Mouse (Mus musculus): ENCODE measurements around the gene Lipi.

The Lipi gene

DNA sequence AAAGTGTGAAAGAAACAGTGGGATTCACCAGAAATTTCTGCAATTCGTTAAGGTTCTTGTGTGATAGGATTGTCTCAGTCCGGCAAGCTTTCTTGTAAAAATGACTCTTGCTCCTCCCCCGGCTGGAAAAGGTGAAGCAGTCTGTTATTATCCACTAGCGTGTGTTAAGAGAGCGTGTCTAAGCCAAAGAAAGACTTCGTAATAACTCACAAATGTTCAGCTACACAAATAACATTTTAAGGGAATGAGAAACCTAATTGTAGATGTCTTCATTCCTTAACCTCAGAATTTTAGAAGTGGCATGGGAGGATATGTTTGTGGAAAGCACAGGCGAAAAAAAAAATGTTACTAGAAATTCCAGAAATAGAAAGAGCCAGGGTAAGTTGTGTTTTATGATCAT, at the start of gene Lipi:
Lipi (minus strand) TSS at position 101 of the 400 bp plus-strand sequence.
- DNase-seq (ENCODE audit: low spot score in 2 of 2): no peak

DNA sequence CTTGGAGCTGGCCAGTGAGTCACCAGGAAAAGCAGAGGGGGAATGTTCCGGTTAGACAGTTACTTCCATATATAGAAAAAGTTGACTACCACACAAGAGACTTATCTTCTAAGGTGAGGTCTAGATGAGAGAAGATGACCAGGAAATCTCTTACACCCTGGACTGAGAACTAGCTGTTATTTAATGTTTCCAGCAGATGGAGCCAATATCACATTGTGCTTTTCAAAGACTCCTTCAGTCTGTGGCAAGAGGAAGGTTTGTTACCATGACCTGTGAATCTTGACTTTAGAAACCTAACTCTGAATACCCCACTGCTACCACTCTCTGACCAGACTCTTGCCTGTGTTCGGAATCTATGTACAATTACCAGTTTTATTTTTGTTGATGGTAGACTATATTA, 42.0 kb upstream of the Lipi start:
- no peak for DNase-seq (ENCODE audit: low spot score in 2 of 2)

DNA sequence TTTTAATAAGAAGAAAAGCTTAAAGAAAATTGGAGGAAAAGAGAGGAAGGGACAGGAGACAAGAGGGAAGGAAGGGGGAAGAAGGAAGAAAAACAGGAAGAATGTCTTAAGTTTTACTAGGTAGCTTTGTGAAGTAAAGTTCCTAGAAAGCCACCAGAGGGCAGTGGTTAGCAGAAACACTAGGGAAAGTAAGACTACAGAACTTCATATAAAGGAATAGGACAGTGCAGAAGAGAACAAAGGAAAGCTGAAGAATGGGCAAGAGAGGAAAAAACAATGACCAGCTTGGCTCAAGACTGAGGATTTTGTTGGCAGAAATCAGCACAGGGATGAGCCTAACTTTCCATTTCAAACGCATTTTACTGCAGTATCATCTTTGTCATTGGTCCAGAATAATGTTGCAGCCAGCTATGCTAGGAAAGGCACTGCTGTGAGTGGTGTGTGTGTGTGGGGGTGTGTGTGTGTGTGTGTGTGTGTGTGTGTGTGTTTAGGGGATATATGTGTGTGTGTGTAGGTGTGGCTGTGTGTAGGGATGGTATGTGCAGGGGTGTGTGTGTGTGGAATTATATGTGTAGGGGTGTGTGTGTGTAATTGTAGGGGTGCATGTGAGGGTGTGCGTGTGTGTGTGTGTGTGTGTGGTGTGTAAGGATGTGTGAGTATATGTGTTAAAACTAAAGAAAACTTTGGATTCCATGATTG, 31.9 kb upstream of the Lipi start:
- DNase-seq (ENCODE audit: low spot score in 2 of 2): no peak

DNA sequence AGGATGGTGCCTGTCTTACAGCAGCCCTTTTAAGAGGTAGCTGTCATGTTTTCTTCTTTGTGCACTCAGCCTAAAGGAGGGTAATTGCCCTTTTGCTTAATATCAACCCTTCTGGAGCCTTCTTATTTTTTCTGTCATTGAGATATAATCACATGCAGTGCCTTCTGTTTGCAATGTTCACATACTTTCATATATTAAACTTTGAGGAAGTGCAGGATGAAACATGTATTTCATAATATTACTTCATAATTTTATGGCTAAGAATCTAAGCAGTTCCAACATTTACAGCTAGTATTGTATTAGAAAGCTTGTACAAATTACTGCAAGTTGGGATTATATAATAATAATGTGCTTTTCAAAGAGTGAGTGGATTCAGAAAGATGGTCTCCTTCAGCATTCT, 26.7 kb upstream of the Lipi start:
- DNase-seq (ENCODE audit: low spot score in 2 of 2): no peak

DNA sequence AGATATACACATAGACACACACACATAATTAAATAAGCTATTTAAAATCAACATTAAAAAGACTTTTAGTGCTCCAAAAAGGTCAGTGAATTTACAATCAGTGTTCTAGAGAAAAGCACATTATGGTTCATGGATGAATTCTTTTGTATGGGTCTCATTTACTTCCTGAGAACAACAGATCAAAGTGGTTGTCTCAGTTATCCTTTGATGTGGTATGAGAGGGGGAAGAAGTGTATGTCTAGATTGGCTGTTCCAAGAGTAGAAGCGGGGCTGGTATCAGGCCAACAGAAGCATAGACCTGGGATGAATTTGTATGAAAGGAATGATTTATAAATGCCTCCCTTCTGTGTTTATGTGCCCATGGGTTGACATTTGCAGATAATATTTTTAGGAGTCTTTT, 20.6 kb upstream of the Lipi start:
- DNase-seq (ENCODE audit: low spot score in 2 of 2): no peak

DNA sequence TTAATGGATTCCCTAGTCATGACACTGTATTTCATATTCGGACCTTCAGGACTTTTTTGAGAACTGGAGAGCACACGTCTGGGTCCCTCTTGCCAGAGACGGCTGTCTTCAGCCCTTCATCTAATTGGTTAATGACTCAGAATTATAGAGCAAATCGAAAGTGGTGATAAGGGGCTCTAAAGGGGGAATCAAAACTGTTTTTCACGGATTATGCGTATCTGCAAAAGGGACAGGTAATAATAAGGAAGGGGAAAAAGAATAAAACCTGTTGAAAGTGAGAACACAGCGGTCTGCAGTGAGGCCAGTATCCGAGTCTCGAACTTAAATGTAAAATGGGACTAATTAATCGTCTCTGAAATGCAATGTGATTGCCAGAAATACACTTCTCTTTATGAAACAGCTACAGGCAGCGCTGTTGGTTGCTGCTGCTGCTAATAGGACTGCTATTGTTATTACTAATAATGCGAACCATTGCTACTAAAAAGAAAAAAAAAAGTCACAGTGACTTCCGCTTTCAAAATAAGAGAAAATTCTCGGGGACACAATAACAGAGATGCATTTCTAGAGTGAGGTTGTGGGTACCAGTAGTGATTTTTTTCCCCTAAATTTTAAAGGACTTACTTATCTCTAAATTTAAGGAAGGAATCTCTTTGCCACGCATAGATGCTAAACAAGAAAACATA, 7.8 kb upstream of the Lipi start:
- DNase-seq (ENCODE audit: low spot score in 2 of 2): no peak

DNA sequence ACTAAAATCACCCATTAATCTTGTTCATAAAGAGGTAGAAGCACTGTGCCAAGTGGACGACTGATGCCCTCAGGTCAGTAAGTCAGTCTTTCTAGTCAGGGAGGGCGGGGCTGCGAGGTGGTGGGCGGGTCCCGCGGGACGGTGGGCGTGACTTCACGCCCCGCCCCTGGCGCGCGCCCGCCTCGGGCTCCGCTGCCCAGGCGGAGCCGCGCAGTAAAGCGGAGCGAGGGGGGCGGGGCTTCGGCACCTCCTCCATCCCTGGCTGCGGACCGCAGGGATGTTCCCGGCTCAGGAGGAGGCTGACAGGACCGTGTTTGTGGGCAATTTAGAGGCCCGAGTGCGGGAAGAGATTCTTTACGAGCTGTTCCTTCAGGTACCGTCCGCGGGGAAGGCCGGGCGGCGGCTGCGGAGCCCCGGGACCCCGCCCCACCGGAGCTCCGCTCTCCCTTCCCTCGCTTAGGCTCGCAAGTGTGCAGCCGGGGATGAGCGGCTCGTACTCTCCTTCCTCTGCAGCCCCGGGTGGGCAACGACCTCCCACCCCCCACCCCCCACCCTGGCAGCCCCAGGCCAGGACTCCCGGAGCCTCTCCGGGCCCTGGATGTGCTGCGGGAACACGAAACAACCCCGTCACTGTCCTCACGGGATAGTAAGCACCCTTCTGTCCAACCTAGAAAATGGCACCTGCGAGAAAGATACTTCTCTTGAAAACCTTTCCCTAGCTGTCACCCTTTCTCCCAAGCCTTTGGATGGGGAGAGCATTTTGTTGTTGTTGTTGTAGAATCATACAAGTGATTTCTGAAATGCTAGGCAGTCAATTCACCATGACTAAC, 7.0 kb upstream of the Lipi start, which contains the start of gene Rbm11:
Rbm11 (plus strand) TSS at position 174 of the 830 bp plus-strand sequence.
- peak; percentile 44 to 48 for DNase-seq (ENCODE audit: low spot score in 2 of 2)

DNA sequence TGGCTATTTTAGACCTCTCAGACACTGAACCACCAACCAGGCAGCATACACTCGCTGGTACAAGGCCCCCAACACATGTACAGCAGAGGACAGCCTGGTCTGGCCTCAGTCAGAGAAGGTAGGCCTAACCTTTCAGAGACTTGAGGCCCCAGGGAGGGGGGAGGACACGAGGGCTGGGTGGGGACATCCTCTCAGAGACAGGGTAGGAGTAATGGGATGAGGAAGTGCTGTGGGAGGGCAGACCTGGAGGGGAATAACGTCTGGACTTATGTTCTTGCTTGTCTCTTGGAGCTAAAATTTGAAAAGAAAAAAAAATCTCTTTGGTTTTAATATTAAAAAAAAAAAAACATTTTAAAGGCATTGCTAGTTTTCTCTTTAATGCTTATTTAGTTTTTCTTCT, 605 bp upstream of the Lipi start:
- no peak for DNase-seq (ENCODE audit: low spot score in 2 of 2)

DNA sequence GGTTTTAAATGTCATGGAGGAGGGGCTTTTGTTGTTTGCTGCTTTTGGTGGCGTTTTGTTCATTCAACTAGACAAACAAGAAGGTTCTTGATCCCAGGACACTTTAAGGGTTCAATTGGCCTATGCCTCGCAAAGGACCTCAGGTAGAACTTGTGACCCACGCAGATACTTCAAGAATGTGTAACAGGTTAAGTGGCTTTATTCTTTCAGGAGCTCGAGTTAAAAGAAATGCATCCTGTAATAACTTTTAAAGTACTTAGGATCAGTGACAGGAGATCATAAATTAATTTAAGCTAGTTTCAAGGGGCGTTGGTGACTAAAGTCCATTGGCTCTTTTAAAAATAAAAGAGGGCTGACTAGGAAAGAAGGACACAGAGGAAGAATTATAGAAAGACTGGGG, 3.6 kb downstream of the Lipi start:
- no peak for DNase-seq (ENCODE audit: low spot score in 2 of 2)

DNA sequence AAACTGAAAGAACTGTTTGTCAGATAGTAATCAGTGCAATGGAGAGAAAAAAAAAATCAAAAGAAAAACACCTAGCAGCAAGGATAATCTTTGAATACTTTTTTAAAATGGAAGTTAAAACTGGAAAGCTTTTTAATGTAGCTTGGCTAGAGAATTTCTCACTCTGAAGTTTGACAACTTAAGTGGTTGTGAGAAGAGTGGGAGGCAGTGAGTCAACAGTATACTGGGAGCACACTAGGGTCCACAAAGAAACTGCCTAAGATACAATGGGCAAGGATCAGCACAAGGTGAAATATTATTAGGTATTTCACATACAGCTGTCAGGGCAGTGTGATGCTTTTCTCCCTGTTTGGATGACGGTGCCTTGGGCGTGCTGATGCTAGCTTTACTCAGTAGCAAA, 23.0 kb downstream of the Lipi start:
- DNase-seq (ENCODE audit: low spot score in 2 of 2): no peak

DNA sequence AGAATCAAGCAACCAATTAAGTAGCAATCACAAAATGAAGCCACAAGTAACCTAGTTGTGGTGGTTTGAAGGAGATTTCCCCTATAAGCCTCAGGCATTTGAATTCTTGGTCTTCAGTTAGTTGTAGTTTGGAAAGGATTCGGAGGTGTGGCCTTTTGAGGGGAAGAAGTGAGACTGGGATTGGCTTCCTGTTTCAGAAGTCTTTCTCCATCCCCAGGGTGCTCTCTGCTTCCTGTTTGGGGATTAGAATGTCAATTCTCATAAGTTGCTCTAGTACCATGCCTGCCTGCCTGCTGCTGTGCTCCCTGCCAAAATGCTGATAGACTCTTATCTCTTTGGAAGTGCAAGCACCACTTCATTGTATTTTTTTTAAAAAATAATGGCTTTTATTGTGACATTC, 40.6 kb downstream of the Lipi start:
- no peak for DNase-seq (ENCODE audit: low spot score in 2 of 2)

DNA sequence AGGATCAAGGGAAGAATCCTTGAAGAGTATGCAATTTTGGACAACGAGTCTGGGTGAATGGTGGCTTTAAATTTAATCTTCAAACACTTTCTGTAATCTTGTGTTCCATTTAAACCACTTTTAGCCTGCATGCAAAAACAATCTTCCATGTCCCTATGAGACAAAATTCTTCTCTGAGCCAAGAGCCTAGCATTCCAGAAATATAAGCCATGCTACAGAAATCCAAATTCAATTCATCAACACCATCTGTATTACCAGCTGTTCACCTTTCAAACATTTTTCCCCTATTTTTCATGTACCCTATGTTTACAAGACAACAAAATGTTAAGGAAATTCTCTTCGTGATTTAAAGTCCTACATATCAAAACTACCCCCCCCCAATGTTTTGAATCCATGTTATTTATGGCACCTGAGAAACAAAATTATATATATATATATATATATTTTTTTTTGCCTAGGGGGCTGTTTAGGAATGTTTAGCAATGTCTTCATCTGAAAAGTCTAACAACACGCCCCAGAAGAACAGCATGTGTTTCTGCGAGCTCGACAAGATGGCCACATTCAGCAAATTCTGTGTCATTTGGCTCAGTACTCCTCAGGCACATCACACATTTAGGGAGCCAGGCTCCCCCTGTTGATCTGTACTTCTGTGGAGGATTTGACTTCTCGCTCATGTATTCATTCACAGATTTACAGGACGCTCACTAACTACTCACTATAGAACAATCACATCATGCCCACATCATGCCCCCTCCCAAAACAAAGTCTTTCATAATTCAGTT, 47.9 kb downstream of the Lipi start:
- DNase-seq (ENCODE audit: low spot score in 2 of 2): no peak

DNA sequence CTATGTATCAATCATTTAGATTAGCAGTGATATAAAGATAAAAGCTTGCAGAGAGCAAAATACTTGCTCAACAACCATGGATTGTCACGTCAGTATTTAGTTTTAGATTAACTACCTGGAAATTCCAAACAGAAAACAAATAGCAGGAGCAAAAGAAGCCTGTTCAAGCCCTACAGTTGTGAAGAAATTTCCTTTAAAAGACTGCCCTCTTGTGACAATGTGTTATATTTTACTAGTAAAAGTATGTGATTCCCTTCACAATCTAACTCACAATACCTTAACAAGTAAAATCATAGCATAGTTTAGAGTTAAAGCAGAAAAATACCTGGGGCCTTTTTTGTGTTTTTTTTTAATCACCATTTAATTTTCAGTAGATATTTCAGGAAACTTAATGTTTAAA, 54.2 kb downstream of the Lipi start:
- no peak for DNase-seq (ENCODE audit: low spot score in 2 of 2)

DNA sequence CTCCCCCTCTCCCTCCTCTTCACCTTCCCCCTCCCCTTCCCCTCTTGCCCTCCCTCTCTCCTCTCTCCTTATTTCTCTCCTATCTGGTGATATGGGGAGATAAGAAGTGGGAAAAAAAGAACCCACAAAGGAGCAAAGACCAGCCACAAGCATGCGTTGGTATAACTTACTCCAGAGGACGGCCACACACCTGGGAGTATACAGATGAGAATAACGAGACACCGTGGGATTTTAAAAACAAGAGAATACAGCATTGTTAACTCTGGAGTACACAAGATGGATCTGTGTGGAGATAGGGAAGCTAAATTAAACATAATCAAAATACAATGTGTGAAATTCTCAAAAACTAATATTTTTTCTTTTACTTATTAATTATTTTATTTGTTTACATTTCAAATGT, 89.3 kb downstream of the Lipi start:
- DNase-seq (ENCODE audit: low spot score in 2 of 2): no peak

All from spleen, postnatal 14 days (tissue).